Mouse (Mus musculus) liver, embryonic 14.5 days (tissue): ENCODE measurements around the gene Egln1. TPM values are rescaled to one million over a fixed set of nuclear protein-coding genes. Genes with fewer than 3 reads are reported as not detected.
A peak's percentile ranks its signal among the peaks of the same experiment; 100 is the strongest.

ENCODE experiments used
- ATAC-seq: fragments of 200-750 bp; cut with Nextera tagmentation; 2 replicates; pipeline ENCODE4 v1.8.0; 2017; ENCODE audit warnings: moderate number of reproducible peaks, mild to moderate bottlenecking, moderate library complexity; ENCODE audit not compliant: insufficient read depth
- DNase-seq, 3 experiments: peaks; one replicate each; pipeline ENCODE4 v3.0.0-alpha.2; 2012 to 2013; ENCODE audit warnings: low read depth in 3 of 3, low spot score in 3 of 3
- H3K27ac ChIP-seq: fragments of 300-500 bp; sonication (generic); 2 replicates; pipeline ENCODE4 v1.5.1; 2014; ENCODE audit warnings: moderate library complexity, mild to moderate bottlenecking, control low read depth, inconsistent platforms
- H3K27me3 ChIP-seq: fragments of 300-500 bp; sonication (generic); 2 replicates; pipeline ENCODE4 v1.6.1; 2014; ENCODE audit warnings: mild to moderate bottlenecking, low read length, moderate library complexity; ENCODE audit not compliant: control insufficient read depth, insufficient read depth
- H3K36me3 ChIP-seq: fragments of 300-500 bp; sonication (generic); replicated peaks from 2 replicates; pipeline ENCODE4 v1.6.1; 2014; ENCODE audit warnings: low read depth; ENCODE audit not compliant: control insufficient read depth, insufficient read depth
- H3K4me1 ChIP-seq, 2 experiments: fragments of 200-500 bp in 1 of 2; fragments of 300-500 bp in 1 of 2; sonication (generic) in 1 of 2; replicated peaks; 2 replicates each; pipeline ENCODE4 v1.6.1; 2012 to 2014; ENCODE audit warnings: antibody characterized with exemption in 1 of 2, inconsistent platforms in 1 of 2, low read length in 1 of 2; ENCODE audit not compliant: control insufficient read depth in 2 of 2, insufficient read depth in 2 of 2
- H3K4me2 ChIP-seq: fragments of 300-500 bp; sonication (generic); 2 replicates; pipeline ENCODE4 v1.6.1; 2014; ENCODE audit warnings: low read depth, mild to moderate bottlenecking, control low read depth, moderate library complexity
- H3K4me3 ChIP-seq, 2 experiments: fragments of 200-500 bp in 1 of 2; fragments of 300-500 bp in 1 of 2; sonication (generic) in 1 of 2; 2 replicates each; pipeline ENCODE4 v1.5.1; 2012 to 2014; ENCODE audit warnings: low read depth in 2 of 2, low read length in 2 of 2, mild to moderate bottlenecking in 2 of 2, control low read depth in 1 of 2, inconsistent platforms in 1 of 2, moderate library complexity in 1 of 2; ENCODE audit not compliant: insufficient read depth in 1 of 2
- H3K9ac ChIP-seq: fragments of 300-500 bp; sonication (generic); replicated peaks from 2 replicates; pipeline ENCODE4 v1.6.1; 2014; ENCODE audit warnings: mild to moderate bottlenecking, control low read depth, moderate library complexity
- H3K9me3 ChIP-seq: fragments of 300-500 bp; sonication (generic); 2 replicates; pipeline ENCODE4 v1.6.1; 2016; ENCODE audit warnings: low read length, mixed read lengths; ENCODE audit not compliant: control insufficient read depth
- CTCF ChIP-seq: IDR thresholded peaks from 2 replicates; pipeline ENCODE4 v1.5.1; 2016; ENCODE audit warnings: antibody characterized with exemption, low read depth, control low read depth
- EP300 ChIP-seq: IDR thresholded peaks from 2 replicates; pipeline ENCODE4 v1.6.1; 2016; ENCODE audit warnings: antibody characterized with exemption, low read depth
- WGBS: fragments of 180-500 bp; shearing (Covaris S2); extraction: QIAGEN DNeasy Blood & Tissue Kit; methylation state at CpG from one replicate; pipeline ENCODE4 v1.1.7; 2014; ENCODE audit not compliant: insufficient replicate concordance; 5-methylcytosine and 5-hydroxymethylcytosine counted together
- polyA plus RNA-seq, 2 experiments: library from polyadenylated mRNA; depleted of rRNA in 1 of 2; stranded (reverse) in 1 of 2; unstranded in 1 of 2; fragments of >200 nt; fragmentation: Nextera tagmentation in 1 of 2; extraction: Ambion mirVana in 1 of 2; gene quantifications; 2 replicates each; pipeline versions ENCODE4 v1.2.1 to v1.2.3; 2012 to 2014

Egln1 gene
- polyA plus RNA-seq, 2 experiments: 3.9 to 5.5 TPM

DNA sequence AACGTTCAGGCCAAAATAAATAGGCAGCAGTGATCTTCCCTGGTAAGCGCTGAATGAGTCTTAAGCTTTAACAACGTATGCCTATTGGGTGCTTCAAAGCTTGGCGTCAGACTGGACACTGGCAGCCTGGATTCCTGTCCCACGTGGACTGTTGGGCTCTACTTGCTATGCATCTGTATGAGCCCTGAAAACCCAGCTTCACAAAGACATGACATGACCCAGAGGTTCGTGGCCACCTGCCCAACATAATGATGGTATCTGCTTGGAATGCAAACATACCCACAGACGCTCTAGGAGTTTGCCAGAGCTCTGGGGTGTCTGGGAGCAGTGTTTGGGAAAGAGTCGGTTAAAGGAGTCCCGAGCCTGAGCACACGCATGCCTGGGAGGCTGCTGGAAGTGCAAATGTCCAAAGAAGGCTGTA is 22.8 kb downstream of the Egln1 start:
- Histone ChIP-seq H3K4me1 (peaks cover 4 to 15% of the 10 kb centered on the region in 2 experiments), H3K27me3 (no peaks in the 10 kb centered on the region), H3K9me3 (no peaks in the 10 kb centered on the region), H3K36me3 (no peaks in the 10 kb centered on the region), H3K4me3 (no peak overlapping the region), H3K9ac (no peak overlapping the region), H3K4me2 (no peak overlapping the region), H3K27ac (no peak overlapping the region)
- WGBS: 61% methylated on average over 10 of the region's 10 CpGs
- no peak for ATAC-seq
- TF ChIP-seq EP300 (no peak), CTCF (no peak)
- DNase-seq: no peak

DNA sequence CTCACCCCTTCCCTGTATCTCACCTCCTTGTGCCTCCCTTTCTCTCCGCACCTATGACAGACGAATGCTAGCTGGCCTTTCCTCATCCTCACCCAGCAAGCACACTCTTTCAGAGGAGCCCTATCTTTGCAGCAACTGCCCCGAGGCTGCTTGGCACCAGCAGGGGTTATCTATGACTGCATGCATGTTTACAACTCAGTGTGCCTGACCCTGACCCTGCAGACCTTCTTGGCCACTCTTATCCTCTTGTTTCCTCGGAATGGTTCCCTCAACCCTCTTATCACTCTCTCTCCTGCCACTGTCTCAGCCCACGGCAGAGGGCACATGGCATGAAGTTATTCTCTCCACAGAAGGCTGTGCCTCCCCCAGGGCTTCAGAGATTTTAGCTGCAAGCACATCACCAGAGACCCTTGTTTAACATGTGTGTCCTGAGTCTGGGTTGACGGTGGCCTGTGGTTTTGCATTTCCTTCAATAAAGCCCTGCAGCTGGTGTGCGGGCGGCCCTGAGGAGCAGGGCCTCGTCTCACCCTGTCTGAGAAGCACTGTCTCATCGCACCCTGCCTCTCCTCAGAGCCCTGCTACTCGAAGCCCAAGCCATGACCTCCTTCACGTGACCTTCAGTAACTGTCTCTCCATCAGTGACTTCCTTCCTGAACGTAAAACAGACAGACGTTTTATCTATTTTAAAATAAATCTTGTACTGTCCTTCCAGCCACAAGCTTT is 23.4 kb downstream of the Egln1 start:
- Histone ChIP-seq H3K9ac (no peak overlapping the region), H3K27me3 (no peaks in the 10 kb centered on the region), H3K4me1 (peaks cover 4 to 15% of the 10 kb centered on the region in 2 experiments), H3K36me3 (no peaks in the 10 kb centered on the region), H3K4me3 (no peak overlapping the region), H3K4me2 (no peak overlapping the region), H3K27ac (no peak overlapping the region), H3K9me3 (no peaks in the 10 kb centered on the region)
- 19% methylated on average over 14 of the region's 14 CpGs for WGBS
- DNase-seq (peak in 1 of 3 experiments; percentile 7), ATAC-seq (peak; percentile 75)
- TF ChIP-seq CTCF (no peak), EP300 (peak; percentile 30; the same call in 1 of the 2 replicates)

DNA sequence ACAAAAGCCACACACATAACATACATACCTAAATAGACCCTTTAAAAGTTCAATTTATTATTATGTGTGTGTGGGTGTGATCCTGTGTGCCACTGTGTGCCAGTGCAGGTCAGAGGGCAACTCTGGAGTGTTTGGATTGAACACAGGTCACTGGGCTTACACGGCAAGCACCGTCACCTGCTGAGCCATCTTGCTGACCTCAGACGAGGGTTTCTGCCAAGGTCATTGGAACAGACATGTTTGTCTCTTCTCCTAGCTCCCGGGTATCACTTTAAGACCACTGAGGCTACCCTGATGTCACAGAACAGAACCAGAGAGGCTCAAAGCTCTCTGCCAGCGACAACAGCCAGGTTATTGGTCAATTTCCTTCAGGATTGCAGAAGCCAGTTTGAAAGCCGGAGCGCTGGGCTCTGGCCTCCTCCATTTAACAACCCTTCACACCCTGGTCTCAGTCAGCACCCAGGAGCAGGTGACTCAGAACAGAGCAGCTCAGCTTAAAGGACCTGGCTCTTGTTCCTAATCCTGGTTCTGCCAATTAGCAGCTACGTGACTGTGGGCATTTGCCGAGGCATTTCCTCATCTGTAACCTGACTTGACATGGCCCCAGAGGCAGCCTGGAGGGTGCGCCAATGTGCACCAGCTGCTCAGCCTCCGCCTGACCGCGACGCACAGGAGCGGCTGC is 25.0 kb downstream of the Egln1 start:
- WGBS: 78% methylated on average over 15 of the region's 15 CpGs
- Histone ChIP-seq H3K9me3 (no peaks in the 10 kb centered on the region), H3K4me1 (peaks cover 4 to 15% of the 10 kb centered on the region in 2 experiments), H3K4me3 (no peak overlapping the region), H3K4me2 (no peak overlapping the region), H3K36me3 (no peaks in the 10 kb centered on the region), H3K27me3 (no peaks in the 10 kb centered on the region), H3K9ac (no peak overlapping the region), H3K27ac (no peak overlapping the region)
- DNase-seq (no peak), ATAC-seq (no peak)
- TF ChIP-seq EP300: no peak
- no peak for TF ChIP-seq CTCF

GRCm38 (mm10) chr8:124922490-124923089 is 26.5 kb downstream of the Egln1 start:
- TF ChIP-seq CTCF (no peak), EP300 (no peak)
- Histone ChIP-seq H3K9me3 (no peaks in the 10 kb centered on the region), H3K27ac (no peak overlapping the region), H3K36me3 (no peaks in the 10 kb centered on the region), H3K4me3 (no peak overlapping the region), H3K4me2 (no peak overlapping the region; the same call in 1 of the 2 replicates), H3K4me1 (peaks cover 4 to 15% of the 10 kb centered on the region in 2 experiments), H3K9ac (no peak overlapping the region), H3K27me3 (no peaks in the 10 kb centered on the region)
- ATAC-seq: no peak
- WGBS: 60% methylated on average over 11 of the region's 11 CpGs
- DNase-seq: no peak
